Mouse (Mus musculus) thymus, adult 2 months (tissue): ENCODE measurements around the gene Knstrn. TPM values are rescaled to one million over a fixed set of nuclear protein-coding genes. Genes with fewer than 3 reads are reported as not detected.

ENCODE experiments used
- DNase-seq: peaks from one replicate; pipeline ENCODE4 v3.0.0; 2021
- H3K27ac ChIP-seq: fragments of 200-500 bp; 2 replicates; pipeline ENCODE4 v1.5.1; 2012; ENCODE audit warnings: low read length, control low read depth; ENCODE audit not compliant: control insufficient read depth, insufficient read depth
- H3K27me3 ChIP-seq: fragments of 200-500 bp; 2 replicates; pipeline ENCODE4 v1.6.1; 2012; ENCODE audit warnings: mild to moderate bottlenecking, low read length, moderate library complexity, mixed read lengths; ENCODE audit not compliant: control insufficient read depth, insufficient read depth
- H3K36me3 ChIP-seq: fragments of 200-500 bp; 2 replicates; pipeline ENCODE4 v1.6.1; 2012; ENCODE audit warnings: mild to moderate bottlenecking, low read length, moderate library complexity; ENCODE audit not compliant: control insufficient read depth, insufficient read depth
- H3K4me1 ChIP-seq: fragments of 200-500 bp; replicated peaks from 2 replicates; pipeline ENCODE4 v1.6.1; 2012; ENCODE audit warnings: low read length; ENCODE audit not compliant: control insufficient read depth, insufficient read depth
- H3K4me3 ChIP-seq: fragments of 200-500 bp; 2 replicates; pipeline ENCODE4 v1.5.1; 2012; ENCODE audit warnings: mild to moderate bottlenecking, low read length, control low read depth, moderate library complexity; ENCODE audit not compliant: control insufficient read depth, insufficient read depth
- CTCF ChIP-seq: fragments of 200-500 bp; IDR thresholded peaks from 2 replicates; pipeline ENCODE4 v1.5.1; 2012; ENCODE audit warnings: mild to moderate bottlenecking, control low read depth, low read length, moderate library complexity, borderline replicate concordance; ENCODE audit not compliant: control insufficient read depth, poor library complexity, insufficient read depth; ENCODE audit errors: extremely low read depth
- POLR2A ChIP-seq: fragments of 200-500 bp; IDR thresholded peaks from 2 replicates; pipeline ENCODE4 v1.6.1; 2012; ENCODE audit warnings: mild to moderate bottlenecking, low read length, control low read depth, moderate library complexity; ENCODE audit not compliant: control insufficient read depth, poor library complexity, insufficient read depth; ENCODE audit errors: extremely low read depth
- WGBS: fragments of 180-500 bp; shearing (Covaris S2); methylation state at CpG from one replicate; pipeline ENCODE4 v1.1.7; 2018; 5-methylcytosine and 5-hydroxymethylcytosine counted together
- polyA plus RNA-seq: library from polyadenylated mRNA; depleted of rRNA; stranded (reverse); fragments of >200 nt; gene quantifications from 2 replicates; pipeline ENCODE4 v1.2.3, GENCODE M21; 2012; rRNA removed

Gene Knstrn
- polyA plus RNA-seq, 1 experiment: 19.4 TPM

DNA sequence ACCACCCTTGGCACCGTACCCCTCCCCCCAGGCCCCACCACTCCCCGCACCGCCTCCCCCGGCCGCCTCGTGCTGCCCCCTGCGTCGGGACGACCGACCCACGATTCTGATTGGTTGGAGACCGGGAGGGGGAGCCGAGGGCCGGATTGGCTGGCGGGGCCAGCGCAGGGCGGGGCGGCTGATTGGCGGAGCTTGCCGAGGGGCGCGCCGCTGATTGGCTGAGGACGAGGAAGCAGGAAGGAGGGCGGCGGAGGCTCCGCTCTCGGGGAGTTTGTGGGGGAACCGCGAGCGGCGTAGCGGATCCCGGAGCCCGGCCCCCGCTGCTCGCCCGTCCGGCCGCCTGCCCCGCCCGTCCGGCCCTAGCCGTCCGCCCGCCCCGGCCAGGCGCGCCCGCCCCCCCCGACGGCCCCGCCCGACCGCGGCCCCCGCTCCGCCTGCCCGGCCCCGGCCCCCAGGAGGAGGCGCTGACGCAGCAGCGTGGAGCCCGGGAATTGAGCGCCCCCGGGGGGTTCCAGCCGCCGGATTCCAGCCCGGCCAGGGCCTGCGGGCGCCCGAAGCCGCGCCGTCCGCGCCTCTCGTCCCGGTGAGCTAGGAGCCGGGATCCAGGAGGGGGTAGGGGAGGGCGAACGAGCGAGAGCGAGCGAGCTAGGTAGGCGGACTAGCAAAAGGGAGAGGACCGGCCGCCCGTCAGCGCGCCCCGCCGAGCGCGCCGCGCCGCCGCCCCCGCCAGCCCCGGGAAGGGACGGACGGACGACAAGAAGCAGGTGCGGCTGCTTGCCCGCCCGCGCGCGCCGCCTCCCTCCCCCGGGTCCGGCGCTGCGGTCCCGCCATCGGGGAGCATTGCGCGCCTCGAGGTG lies 87.6 kb downstream of the Knstrn start:
- H3K4me3 ChIP-seq: peak overlapping the region; percentile 98
- DNase-seq: peak; percentile 98
- no peaks in the 10 kb centered on the region for H3K36me3 ChIP-seq
- H3K27me3 ChIP-seq: peaks cover 38% of the 10 kb centered on the region
- no peak overlapping the region for H3K27ac ChIP-seq
- TF ChIP-seq CTCF (no peak), POLR2A (peak; percentile 60)
- peaks cover 40% of the 10 kb centered on the region for H3K4me1 ChIP-seq
- WGBS: under 1% methylated on average over 102 of the region's 120 CpGs

GRCm38 (mm10) chr2:118902051-118903025 lies 88.5 kb downstream of the Knstrn start:
- no peak for TF ChIP-seq POLR2A
- no peak for TF ChIP-seq CTCF
- Histone ChIP-seq H3K27me3 (peaks cover 32% of the 10 kb centered on the region), H3K27ac (no peak overlapping the region), H3K36me3 (no peaks in the 10 kb centered on the region), H3K4me1 (peaks cover 35% of the 10 kb centered on the region), H3K4me3 (peak overlapping the region; percentile 98)
- DNase-seq: peak; percentile 45
- 2% methylated on average over 100 of the region's 106 CpGs for WGBS

- TF ChIP-seq POLR2A: no peak
- TF ChIP-seq CTCF: no peak
- Histone ChIP-seq H3K4me3 (no peak overlapping the region), H3K36me3 (no peaks in the 10 kb centered on the region), H3K4me1 (peaks cover 29% of the 10 kb centered on the region), H3K27me3 (peaks cover 23% of the 10 kb centered on the region), H3K27ac (no peak overlapping the region)
- WGBS: 70% methylated on average over 10 of the region's 10 CpGs
- no peak for DNase-seq
Observed at GRCm38 (mm10) chr2:118903333-118903741, 89.5 kb downstream of the Knstrn start.

Other genes with a start within 250 kb of the Knstrn start
- gene Bub1b, start 215.8 kb upstream of the Knstrn start, polyA plus RNA-seq: 42.0 and 53.7 TPM in 2 replicates
- 4.3 and 4.7 TPM in 2 replicates for gene Pak6, start 150.7 kb upstream of the Knstrn start, polyA plus RNA-seq
- gene Ankrd63, start 110.0 kb upstream of the Knstrn start, polyA plus RNA-seq: 0.20 and 0.27 TPM in 2 replicates
- 79.9 and 94.4 TPM in 2 replicates for gene Plcb2, start 85.6 kb upstream of the Knstrn start, polyA plus RNA-seq
- gene Inafm2, start 68.2 kb upstream of the Knstrn start, polyA plus RNA-seq: 18.9 and 25.7 TPM in 2 replicates
- gene Ccdc9b, start 51.3 kb upstream of the Knstrn start, polyA plus RNA-seq: 1.2 and 1.8 TPM in 2 replicates
- gene Phgr1, start 41.2 kb upstream of the Knstrn start, polyA plus RNA-seq: 3.3 and 4.9 TPM in 2 replicates
- 0.36 and 0.41 TPM in 2 replicates for gene Disp2, start 34.3 kb upstream of the Knstrn start, polyA plus RNA-seq
- 48.3 and 50.6 TPM in 2 replicates for gene Ivd, start 48.0 kb downstream of the Knstrn start, polyA plus RNA-seq
- 38.7 and 40.0 TPM in 2 replicates for gene Bahd1, start 86.4 kb downstream of the Knstrn start, polyA plus RNA-seq
- 9.0 and 10.3 TPM in 2 replicates for gene Chst14, start 112.5 kb downstream of the Knstrn start, polyA plus RNA-seq
- 6.1 and 7.1 TPM in 2 replicates for gene Ccdc32, start 215.4 kb downstream of the Knstrn start, polyA plus RNA-seq
- 7.8 and 10.4 TPM in 2 replicates for gene Rpusd2, start 220.8 kb downstream of the Knstrn start, polyA plus RNA-seq
- 3.8 and 4.8 TPM in 2 replicates for gene Knl1, start 233.1 kb downstream of the Knstrn start, polyA plus RNA-seq